Mouse (Mus musculus): ENCODE data around the gene Aifm3. TPM values are rescaled to one million over a fixed set of nuclear protein-coding genes. Genes with fewer than 3 reads are reported as not detected.
A peak's percentile ranks its signal among the peaks of the same experiment; 100 is the strongest.
"Not testable (repeated sequence)": the region's sequence is repeated elsewhere in the genome, so short reads cannot be mapped to it uniquely, and the experiment has no call there.

Gene Aifm3
- polyA plus RNA-seq, 1 experiment: 472 TPM

DNA sequence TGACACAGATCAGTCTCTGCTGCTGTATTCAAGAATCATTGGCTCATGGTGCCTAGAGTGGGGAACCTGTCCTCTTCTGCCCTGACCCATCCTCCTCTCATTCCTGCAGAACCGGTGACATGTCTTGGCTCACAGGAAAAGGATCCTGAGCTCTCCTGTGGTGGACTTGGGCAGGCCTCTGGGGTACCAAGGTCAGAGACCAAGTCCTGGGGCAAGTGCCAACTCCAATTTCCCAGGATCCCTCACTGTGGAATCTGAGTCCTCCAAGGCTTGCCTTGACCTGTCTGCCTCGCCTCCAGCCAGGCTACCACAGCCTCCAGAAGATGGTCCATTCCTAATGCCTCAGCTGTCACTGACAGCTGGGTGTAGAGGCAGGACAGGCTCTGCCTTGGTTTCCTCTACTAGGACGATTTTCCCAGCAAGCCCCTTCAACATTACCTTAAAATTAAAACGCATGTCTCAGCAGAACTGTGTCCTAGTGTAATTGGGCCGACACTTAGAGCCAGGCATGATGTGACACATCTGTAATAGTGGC, 17.7 kb downstream of the Aifm3 start:
- Histone ChIP-seq H3K4me1 (ENCODE audit: control insufficient read depth, insufficient read depth, low read length) (peaks cover 17% of the 10 kb centered on the region), H3K27ac (ENCODE audit: insufficient read depth, low read length) (no peak overlapping the region; the same call in 1 of the 2 replicates), H3K27me3 (ENCODE audit: control insufficient read depth, insufficient read depth, low read length) (no peaks in the 10 kb centered on the region), H3K4me3 (replicated peaks; ENCODE audit: insufficient read depth, low read depth, low read length) (no peak overlapping the region)
- TF ChIP-seq CTCF (IDR thresholded peaks at IDR 0.05; ENCODE audit: borderline replicate concordance, insufficient read depth, low read depth, low read length) (no peak), POLR2A (IDR thresholded peaks at IDR 0.05; ENCODE audit: borderline replicate concordance, insufficient read depth, low read length) (no peak)
- WGBS: 75% methylated on average over 5 of the region's 5 CpGs
- DNase-seq: no peak

DNA sequence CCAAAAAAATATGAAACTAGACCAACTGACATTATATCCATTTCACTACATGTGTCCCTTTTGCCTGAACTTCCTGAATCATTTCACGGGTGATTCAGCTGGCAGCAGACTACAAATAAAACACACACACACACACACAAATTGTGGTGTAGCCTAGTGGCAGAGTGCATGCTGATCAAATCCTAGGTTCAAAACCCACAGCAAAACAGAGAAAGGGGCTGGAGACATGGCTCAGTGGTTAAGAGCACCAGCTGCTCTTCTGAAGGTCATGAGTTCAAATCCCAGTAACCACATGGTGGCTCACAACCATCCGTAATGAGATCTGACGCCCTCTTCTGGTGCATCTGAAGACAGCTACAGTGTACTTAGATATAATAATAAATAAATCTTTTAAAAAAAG, 18.6 kb downstream of the Aifm3 start:
- 0 out of 2 replicates have a peak, but pooled peaks have one; percentile 7 for TF ChIP-seq CTCF (IDR thresholded peaks at IDR 0.05; ENCODE audit: borderline replicate concordance, insufficient read depth, low read depth, low read length)
- peak overlapping the region; percentile 84 for H3K4me3 ChIP-seq (replicated peaks; ENCODE audit: insufficient read depth, low read depth, low read length)
- peak overlapping the region; percentile 39; the same call in 1 of the 2 replicates for H3K27ac ChIP-seq (ENCODE audit: insufficient read depth, low read length)
- WGBS: 20% methylated on average over 3 of the region's 3 CpGs
- H3K4me1 ChIP-seq (ENCODE audit: control insufficient read depth, insufficient read depth, low read length): peaks cover 18% of the 10 kb centered on the region
- DNase-seq; H3K27me3 ChIP-seq (ENCODE audit: control insufficient read depth, insufficient read depth, low read length): not testable (repeated sequence)

DNA sequence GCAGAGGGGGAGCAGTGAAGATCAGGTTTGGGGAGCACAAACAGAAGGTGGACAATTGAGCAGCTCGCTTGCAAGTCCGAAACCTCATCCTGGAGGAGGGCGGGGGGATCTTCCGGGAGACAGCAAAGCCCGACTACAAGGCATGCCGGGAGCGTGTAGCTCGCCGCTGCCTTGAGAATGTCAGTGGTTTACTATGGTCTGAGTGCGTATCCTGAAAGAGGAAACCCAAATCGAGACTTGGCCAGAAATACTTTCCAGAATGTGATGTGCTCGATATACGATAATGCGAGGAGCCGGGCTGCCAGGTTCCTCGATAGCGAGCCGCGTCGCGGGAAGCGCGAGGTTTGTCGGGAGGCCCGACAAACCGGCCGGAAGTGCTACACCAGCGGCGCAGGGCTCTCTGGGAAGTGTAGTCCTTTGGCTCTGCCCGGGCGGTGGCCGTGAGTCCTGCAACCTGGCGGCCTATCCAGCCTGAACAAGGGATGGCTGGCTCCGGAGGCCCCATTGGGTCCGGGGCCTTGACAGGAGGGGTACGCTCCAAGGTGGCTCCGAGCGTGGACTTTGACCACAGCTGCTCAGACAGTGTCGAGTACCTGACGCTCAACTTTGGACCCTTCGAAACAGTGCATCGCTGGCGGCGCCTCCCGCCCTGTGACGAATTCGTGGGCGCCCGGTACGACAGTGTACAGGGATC, 19.3 kb downstream of the Aifm3 start, which contains the start of gene Lztr1:
Lztr1 (plus strand) TSS at position 143 of the 694 bp plus-strand sequence.
- WGBS: under 1% methylated on average over 50 of the region's 50 CpGs
- Histone ChIP-seq H3K27me3 (ENCODE audit: control insufficient read depth, insufficient read depth, low read length) (no peaks in the 10 kb centered on the region), H3K27ac (ENCODE audit: insufficient read depth, low read length) (peak within 1 kb of the TSS; percentile 54), H3K4me1 (ENCODE audit: control insufficient read depth, insufficient read depth, low read length) (peaks cover 18% of the 10 kb centered on the region), H3K4me3 (replicated peaks; ENCODE audit: insufficient read depth, low read depth, low read length) (peak within 1 kb of the TSS; percentile 84)
- DNase-seq: peak; percentile 92 to 94
- TF ChIP-seq POLR2A (IDR thresholded peaks at IDR 0.05; ENCODE audit: borderline replicate concordance, insufficient read depth, low read length) (peak; percentile 73; the same call in 1 of the 2 replicates), CTCF (IDR thresholded peaks at IDR 0.05; ENCODE audit: borderline replicate concordance, insufficient read depth, low read depth, low read length) (no peak; the same call in 1 of the 2 replicates)

DNA sequence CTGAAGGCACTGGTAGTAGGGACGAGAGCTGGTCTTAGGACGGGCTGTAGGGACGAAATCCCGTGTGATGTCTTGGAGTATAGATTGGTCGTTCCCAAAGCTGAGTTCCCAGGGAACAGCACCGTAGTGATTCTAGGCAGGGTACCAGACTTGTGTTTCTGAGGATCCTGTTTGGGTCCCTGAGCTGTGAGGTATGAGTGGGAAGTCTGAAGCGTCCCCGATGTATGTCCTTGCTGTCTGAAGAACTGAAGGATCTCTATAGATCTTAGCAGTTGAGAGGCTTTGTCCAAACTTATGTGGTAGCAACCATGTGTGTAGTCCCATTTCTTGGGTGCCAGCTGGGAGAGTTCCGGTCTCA, 19.8 kb downstream of the Aifm3 start:
- no peak for DNase-seq
- WGBS: under 1% methylated on average over 9 of the region's 9 CpGs
- peak overlapping the region; percentile 84 for H3K4me3 ChIP-seq (replicated peaks; ENCODE audit: insufficient read depth, low read depth, low read length)
- no peaks in the 10 kb centered on the region for H3K27me3 ChIP-seq (ENCODE audit: control insufficient read depth, insufficient read depth, low read length)
- peaks cover 18% of the 10 kb centered on the region for H3K4me1 ChIP-seq (ENCODE audit: control insufficient read depth, insufficient read depth, low read length)
- TF ChIP-seq POLR2A (IDR thresholded peaks at IDR 0.05; ENCODE audit: borderline replicate concordance, insufficient read depth, low read length) (no peak), CTCF (IDR thresholded peaks at IDR 0.05; ENCODE audit: borderline replicate concordance, insufficient read depth, low read depth, low read length) (no peak)
- peak overlapping the region; percentile 54 for H3K27ac ChIP-seq (ENCODE audit: insufficient read depth, low read length)

DNA sequence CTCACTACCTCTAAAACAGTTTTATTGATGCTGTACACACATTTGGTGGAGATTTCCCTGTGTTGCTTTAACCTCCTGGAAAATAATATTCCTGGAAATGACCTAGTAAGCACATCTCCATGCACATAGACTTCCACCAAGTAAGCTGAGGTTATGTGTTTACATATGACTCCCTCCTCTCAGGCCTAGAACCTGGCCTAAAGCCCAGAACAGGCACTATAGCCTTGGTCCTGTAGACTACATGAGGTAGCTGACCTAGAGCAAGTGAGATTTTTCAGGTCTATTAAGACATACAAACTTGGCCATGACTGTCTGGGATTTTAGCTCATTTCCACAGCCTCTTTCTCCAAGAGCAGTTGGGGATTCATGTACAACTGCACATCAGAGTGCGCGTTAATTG, 20.7 kb downstream of the Aifm3 start:
- H3K4me3 ChIP-seq (replicated peaks; ENCODE audit: insufficient read depth, low read depth, low read length): no peak overlapping the region
- no peak overlapping the region for H3K27ac ChIP-seq (ENCODE audit: insufficient read depth, low read length)
- TF ChIP-seq CTCF (IDR thresholded peaks at IDR 0.05; ENCODE audit: borderline replicate concordance, insufficient read depth, low read depth, low read length) (no peak), POLR2A (IDR thresholded peaks at IDR 0.05; ENCODE audit: borderline replicate concordance, insufficient read depth, low read length) (no peak)
- H3K27me3 ChIP-seq (ENCODE audit: control insufficient read depth, insufficient read depth, low read length): no peaks in the 10 kb centered on the region
- H3K4me1 ChIP-seq (ENCODE audit: control insufficient read depth, insufficient read depth, low read length): peaks cover 18% of the 10 kb centered on the region
- WGBS: 97% methylated on average over 2 of the region's 2 CpGs
- peak in 1 of 2 experiments; percentile 5 for DNase-seq

DNA sequence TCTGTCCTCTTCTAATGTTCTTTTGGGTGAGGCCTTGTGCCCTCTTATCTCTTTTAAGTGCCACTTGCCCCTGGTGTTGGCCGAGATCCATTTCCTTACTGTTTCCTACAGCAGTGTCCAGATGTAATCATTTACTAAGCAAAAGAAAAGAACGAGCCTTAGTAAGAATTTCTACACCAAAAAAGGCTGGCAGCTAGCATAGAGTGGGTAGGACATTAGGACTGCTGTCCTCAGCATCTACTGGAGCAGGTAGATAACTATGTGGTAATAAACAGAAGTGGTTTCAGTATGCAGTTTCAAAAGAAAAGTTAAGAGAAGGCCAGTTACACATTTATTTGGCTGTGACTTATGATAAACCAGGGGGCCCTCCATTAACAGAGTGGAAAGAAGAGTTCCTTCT, 21.3 kb downstream of the Aifm3 start:
- 82% methylated on average over 2 of the region's 2 CpGs for WGBS
- H3K27ac ChIP-seq (ENCODE audit: insufficient read depth, low read length): no peak overlapping the region

DNA sequence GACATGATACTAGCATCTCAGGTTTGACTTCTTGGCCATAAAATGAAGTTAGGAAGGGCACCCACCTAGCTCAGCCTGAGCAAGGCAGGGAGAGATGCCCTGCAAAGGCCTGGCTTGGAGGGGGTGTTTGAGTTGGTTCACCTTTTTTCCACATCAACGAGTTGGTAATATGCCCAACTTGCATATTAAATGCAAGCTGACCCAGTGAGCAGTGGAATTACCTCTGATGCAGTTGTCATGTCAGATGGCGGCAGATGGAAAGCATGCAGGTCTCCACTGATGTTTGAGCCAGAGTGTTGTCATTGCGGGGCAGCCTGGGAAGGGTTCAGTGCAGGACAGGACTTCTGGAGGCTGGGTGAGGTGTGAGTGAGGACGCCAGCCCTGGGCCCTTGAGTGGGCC, 22.0 kb downstream of the Aifm3 start:
- no peaks in the 10 kb centered on the region for H3K27me3 ChIP-seq (ENCODE audit: control insufficient read depth, insufficient read depth, low read length)
- H3K4me3 ChIP-seq (replicated peaks; ENCODE audit: insufficient read depth, low read depth, low read length): no peak overlapping the region
- peak in 1 of 2 experiments; percentile 38 for DNase-seq
- 32% methylated on average over 4 of the region's 4 CpGs for WGBS
- H3K4me1 ChIP-seq (ENCODE audit: control insufficient read depth, insufficient read depth, low read length): peaks cover 18% of the 10 kb centered on the region
- no peak for TF ChIP-seq CTCF (IDR thresholded peaks at IDR 0.05; ENCODE audit: borderline replicate concordance, insufficient read depth, low read depth, low read length)
- TF ChIP-seq POLR2A (IDR thresholded peaks at IDR 0.05; ENCODE audit: borderline replicate concordance, insufficient read depth, low read length): no peak
- H3K27ac ChIP-seq (ENCODE audit: insufficient read depth, low read length): 0 out of 2 replicates have a peak overlapping the region, but pooled peaks have one; percentile 46

More for the DNA sequence above, 21.3 kb downstream of the Aifm3 start:
- Histone ChIP-seq H3K4me3 (replicated peaks; ENCODE audit: insufficient read depth, low read depth, low read length) (no peak overlapping the region), H3K27me3 (ENCODE audit: control insufficient read depth, insufficient read depth, low read length) (no peaks in the 10 kb centered on the region), H3K4me1 (ENCODE audit: control insufficient read depth, insufficient read depth, low read length) (peaks cover 18% of the 10 kb centered on the region)
- DNase-seq: no peak
- TF ChIP-seq CTCF (IDR thresholded peaks at IDR 0.05; ENCODE audit: borderline replicate concordance, insufficient read depth, low read depth, low read length) (no peak), POLR2A (IDR thresholded peaks at IDR 0.05; ENCODE audit: borderline replicate concordance, insufficient read depth, low read length) (no peak)

DNA sequence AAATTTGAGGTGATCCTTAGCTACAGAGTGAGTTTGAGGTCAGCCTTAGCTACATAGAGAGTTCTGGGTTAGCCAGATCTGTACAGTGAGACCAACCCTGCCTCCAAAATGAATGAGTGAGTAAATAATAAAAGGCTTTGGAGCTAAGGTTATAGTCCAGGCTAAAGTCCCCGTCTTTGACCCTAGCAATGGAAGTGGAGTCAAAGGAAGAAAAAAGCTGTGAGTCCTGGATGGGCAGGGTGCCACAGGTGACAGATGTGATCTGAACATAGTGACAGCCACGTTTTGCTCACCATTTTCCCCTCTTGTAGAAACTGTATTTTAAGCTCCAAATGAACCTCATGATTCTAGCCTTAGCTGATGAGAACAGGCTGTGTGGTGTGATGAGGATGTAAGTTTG, 29.5 kb downstream of the Aifm3 start:
- Histone ChIP-seq H3K27ac (ENCODE audit: insufficient read depth, low read length) (no peak overlapping the region), H3K4me1 (ENCODE audit: control insufficient read depth, insufficient read depth, low read length) (no peaks in the 10 kb centered on the region), H3K4me3 (replicated peaks; ENCODE audit: insufficient read depth, low read depth, low read length) (no peak overlapping the region), H3K27me3 (ENCODE audit: control insufficient read depth, insufficient read depth, low read length) (no peaks in the 10 kb centered on the region)
- DNase-seq: no peak
- TF ChIP-seq CTCF (IDR thresholded peaks at IDR 0.05; ENCODE audit: borderline replicate concordance, insufficient read depth, low read depth, low read length): no peak
- TF ChIP-seq POLR2A (IDR thresholded peaks at IDR 0.05; ENCODE audit: borderline replicate concordance, insufficient read depth, low read length): no peak
- WGBS: 29% methylated on average over 2 of the region's 2 CpGs

Measured in cerebellum, adult 2 months (tissue).